Mouse (Mus musculus): Measurements from ENCODE around the gene Klra17. TPM values are rescaled to one million over a fixed set of nuclear protein-coding genes. Genes with fewer than 3 reads are reported as not detected.
"Not testable (repeated sequence)": the region's sequence is repeated elsewhere in the genome, so short reads cannot be mapped to it uniquely, and the experiment has no call there.

The Klra17 gene
- polyA plus RNA-seq, 1 experiment: 0.26 TPM

- Histone ChIP-seq H3K27me3 (ENCODE audit: control insufficient read depth, insufficient read depth, low read length) (no peaks in the 10 kb centered on the region), H3K4me1 (ENCODE audit: control insufficient read depth, insufficient read depth, insufficient read length) (no peaks in the 10 kb centered on the region), H3K4me3 (ENCODE audit: extremely low read depth, insufficient read depth, insufficient read length) (no peak overlapping the region), H3K36me3 (ENCODE audit: control insufficient read depth, insufficient read depth, low read length) (no peaks in the 10 kb centered on the region), H3K27ac (ENCODE audit: insufficient read depth, low read length) (no peak overlapping the region)
- TF ChIP-seq POLR2A (IDR thresholded peaks at IDR 0.05; ENCODE audit: low read depth, low read length): no peak
- DNase-seq (ENCODE audit: low read depth in 1 of 2, low spot score in 2 of 2): no peak
- 64% methylated on average over 3 of the region's 3 CpGs for WGBS
Measured at GRCm38 (mm10) chr6:129817731-129818130, 58.7 kb downstream of the Klra17 start.

- not testable (repeated sequence) for DNase-seq (ENCODE audit: low read depth in 1 of 2, low spot score in 2 of 2); H3K4me1 ChIP-seq (ENCODE audit: control insufficient read depth, insufficient read depth, insufficient read length); H3K27me3 ChIP-seq (ENCODE audit: control insufficient read depth, insufficient read depth, low read length); H3K4me3 ChIP-seq (ENCODE audit: extremely low read depth, insufficient read depth, insufficient read length); H3K27ac ChIP-seq (ENCODE audit: insufficient read depth, low read length); H3K36me3 ChIP-seq (ENCODE audit: control insufficient read depth, insufficient read depth, low read length)
- 79% methylated on average over 3 of the region's 3 CpGs for WGBS
Measured at GRCm38 (mm10) chr6:129784170-129784569, 92.3 kb downstream of the Klra17 start, which contains the start of gene Gm156. TSS of gene Gm156 (minus strand) at chr6:129784270.

Other genes starting within 250 kb of the Klra17 start
- gene Klrc3, start 233.3 kb downstream of the Klra17 start, polyA plus RNA-seq (2012; rRNA removed): 0.63 and 1.6 TPM in 2 replicates
- gene Klrc2, start 216.0 kb downstream of the Klra17 start, polyA plus RNA-seq (2012; rRNA removed): 0.74 and 0.88 TPM in 2 replicates
- gene Klrc1, start 197.7 kb downstream of the Klra17 start, polyA plus RNA-seq (2012; rRNA removed): 1.7 and 2.9 TPM in 2 replicates
- 0.53 and 0.74 TPM in 2 replicates for gene Klri1, start 159.5 kb downstream of the Klra17 start, polyA plus RNA-seq (2012; rRNA removed)
- 0.40 and 0.83 TPM in 2 replicates for gene Klri2, start 136.2 kb downstream of the Klra17 start, polyA plus RNA-seq (2012; rRNA removed)
- not detected in 2 replicates for gene Gm156, start 92.4 kb downstream of the Klra17 start, polyA plus RNA-seq (2012; rRNA removed)
- gene Gm17631, start 14.0 kb downstream of the Klra17 start, polyA plus RNA-seq (2012; rRNA removed): not detected in 2 replicates
- not detected in 2 replicates for gene Klra5, start 41.0 kb upstream of the Klra17 start, polyA plus RNA-seq (2012; rRNA removed)
- not detected in 2 replicates for gene Klra6, start 150.3 kb upstream of the Klra17 start, polyA plus RNA-seq (2012; rRNA removed)
- gene Klra4, start 190.6 kb upstream of the Klra17 start, polyA plus RNA-seq (2012; rRNA removed): 0.34 and 0.39 TPM in 2 replicates

Measured in spleen, adult 2 months (tissue).